Mouse (Mus musculus): ENCODE measurements around the gene Farp2. TPM values are rescaled to one million over a fixed set of nuclear protein-coding genes. Genes with fewer than 3 reads are reported as not detected.

Farp2 gene
- polyA plus RNA-seq, 1 experiment from 2014 or later: 8.0 TPM

- no peaks in the 10 kb centered on the region for H3K9me3 ChIP-seq
- H3K4me3 ChIP-seq: no peak overlapping the region
- H3K4me1 ChIP-seq: no peaks in the 10 kb centered on the region
- no peak overlapping the region for H3K4me2 ChIP-seq (replicated peaks)
- ATAC-seq (ENCODE audit: low FRiP score, low read depth): no peak
- H3K27me3 ChIP-seq: no peaks in the 10 kb centered on the region
- H3K27ac ChIP-seq: no peak overlapping the region
- H3K9ac ChIP-seq: no peak overlapping the region
- WGBS: 64% methylated on average over 1 of the region's 1 CpGs
- peaks cover 23% of the 10 kb centered on the region for H3K36me3 ChIP-seq
These were observed 51.8 kb downstream of the Farp2 start for GRCm38 (mm10) chr1:93563649-93564048.

- H3K27ac ChIP-seq: no peak overlapping the region
- no peak overlapping the region for H3K4me3 ChIP-seq
- H3K4me1 ChIP-seq: no peaks in the 10 kb centered on the region
- H3K9ac ChIP-seq: no peak overlapping the region
- H3K27me3 ChIP-seq: no peaks in the 10 kb centered on the region
- peaks cover 29% of the 10 kb centered on the region for H3K36me3 ChIP-seq
- WGBS: 85% methylated on average over 3 of the region's 3 CpGs
- no peak overlapping the region for H3K4me2 ChIP-seq (replicated peaks)
- no peak for ATAC-seq (ENCODE audit: low FRiP score, low read depth)
- no peaks in the 10 kb centered on the region for H3K9me3 ChIP-seq
These were observed 52.9 kb downstream of the Farp2 start for GRCm38 (mm10) chr1:93564781-93565180.

- Histone ChIP-seq H3K9me3 (peaks cover 10% of the 10 kb centered on the region; the same call in 1 of the 2 replicates), H3K4me3 (no peak overlapping the region), H3K36me3 (peaks cover 48% of the 10 kb centered on the region), H3K9ac (no peak overlapping the region), H3K4me1 (no peaks in the 10 kb centered on the region), H3K4me2 (replicated peaks) (no peak overlapping the region), H3K27me3 (no peaks in the 10 kb centered on the region), H3K27ac (no peak overlapping the region)
- WGBS: 68% methylated on average over 3 of the region's 3 CpGs
- ATAC-seq (ENCODE audit: low FRiP score, low read depth): no peak
These were observed 55.1 kb downstream of the Farp2 start for GRCm38 (mm10) chr1:93567013-93567412.

- H3K4me3 ChIP-seq: no peak overlapping the region
- no peaks in the 10 kb centered on the region for H3K4me1 ChIP-seq
- no peak overlapping the region for H3K4me2 ChIP-seq (replicated peaks)
- peaks cover 10% of the 10 kb centered on the region; the same call in 1 of the 2 replicates for H3K9me3 ChIP-seq
- H3K9ac ChIP-seq: no peak overlapping the region
- ATAC-seq (ENCODE audit: low FRiP score, low read depth): no peak
- no peak overlapping the region; the same call in 1 of the 2 replicates for H3K27ac ChIP-seq
- WGBS: 85% methylated on average over 9 of the region's 9 CpGs
- peaks cover 44% of the 10 kb centered on the region for H3K36me3 ChIP-seq
- H3K27me3 ChIP-seq: no peaks in the 10 kb centered on the region
These were observed 56.0 kb downstream of the Farp2 start for GRCm38 (mm10) chr1:93567717-93568497.

DNA sequence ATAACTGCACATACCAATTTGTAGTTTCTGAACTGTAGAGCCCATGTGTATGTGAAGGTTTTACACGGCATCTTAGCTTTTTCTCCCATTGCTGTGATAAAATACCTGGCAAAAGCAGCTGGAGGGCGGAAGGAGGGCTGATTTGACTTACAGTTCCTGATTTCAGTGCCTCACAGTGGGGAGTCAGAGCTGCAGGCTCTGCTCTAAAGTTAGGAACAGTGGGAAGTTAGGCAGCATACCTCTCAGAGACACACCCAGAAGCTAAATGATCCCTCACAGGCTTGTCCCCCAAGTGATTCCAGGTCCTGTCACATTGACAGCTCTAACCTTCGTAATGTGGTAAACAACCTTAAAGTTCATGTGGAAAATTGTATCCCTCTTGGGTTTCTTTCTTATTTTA, 65.2 kb downstream of the Farp2 start:
- Histone ChIP-seq H3K9ac (no peak overlapping the region), H3K36me3 (peaks cover 47% of the 10 kb centered on the region), H3K4me1 (no peaks in the 10 kb centered on the region), H3K27me3 (no peaks in the 10 kb centered on the region), H3K4me3 (no peak overlapping the region), H3K27ac (no peak overlapping the region), H3K4me2 (replicated peaks) (no peak overlapping the region), H3K9me3 (no peaks in the 10 kb centered on the region)
- WGBS: 63% methylated on average over 3 of the region's 3 CpGs
- ATAC-seq (ENCODE audit: low FRiP score, low read depth): no peak

DNA sequence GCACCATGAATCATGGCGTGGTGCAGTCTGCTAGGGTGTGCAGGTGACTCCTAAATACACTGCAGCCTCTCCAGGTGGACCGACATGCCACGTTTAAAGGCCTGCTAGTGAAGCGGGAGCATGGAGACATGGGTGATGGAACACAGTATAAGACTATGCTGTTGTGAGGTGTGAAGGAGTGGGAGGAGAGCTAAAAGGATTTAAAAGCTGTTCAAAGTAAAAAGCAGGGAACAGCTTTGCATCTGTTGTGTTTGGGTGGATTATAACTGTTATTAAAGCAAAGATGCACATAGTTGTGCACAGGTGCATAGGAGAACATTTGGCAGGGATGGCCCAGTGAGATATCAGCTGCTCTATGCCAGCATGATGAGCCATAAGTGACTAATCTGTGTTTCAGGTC, 66.0 kb downstream of the Farp2 start:
- Histone ChIP-seq H3K9me3 (no peaks in the 10 kb centered on the region), H3K27me3 (no peaks in the 10 kb centered on the region), H3K4me1 (no peaks in the 10 kb centered on the region), H3K27ac (no peak overlapping the region), H3K4me3 (no peak overlapping the region), H3K9ac (no peak overlapping the region), H3K4me2 (replicated peaks) (no peak overlapping the region), H3K36me3 (peaks cover 51% of the 10 kb centered on the region)
- 87% methylated on average over 4 of the region's 4 CpGs for WGBS
- ATAC-seq (ENCODE audit: low FRiP score, low read depth): no peak

GRCm38 (mm10) chr1:93581545-93581944, 69.7 kb downstream of the Farp2 start:
- Histone ChIP-seq H3K4me1 (no peaks in the 10 kb centered on the region), H3K4me2 (replicated peaks) (no peak overlapping the region), H3K27me3 (no peaks in the 10 kb centered on the region), H3K9ac (no peak overlapping the region), H3K9me3 (no peaks in the 10 kb centered on the region), H3K36me3 (peaks cover 43% of the 10 kb centered on the region), H3K27ac (no peak overlapping the region), H3K4me3 (no peak overlapping the region)
- 93% methylated on average over 7 of the region's 7 CpGs for WGBS
- no peak for ATAC-seq (ENCODE audit: low FRiP score, low read depth)

DNA sequence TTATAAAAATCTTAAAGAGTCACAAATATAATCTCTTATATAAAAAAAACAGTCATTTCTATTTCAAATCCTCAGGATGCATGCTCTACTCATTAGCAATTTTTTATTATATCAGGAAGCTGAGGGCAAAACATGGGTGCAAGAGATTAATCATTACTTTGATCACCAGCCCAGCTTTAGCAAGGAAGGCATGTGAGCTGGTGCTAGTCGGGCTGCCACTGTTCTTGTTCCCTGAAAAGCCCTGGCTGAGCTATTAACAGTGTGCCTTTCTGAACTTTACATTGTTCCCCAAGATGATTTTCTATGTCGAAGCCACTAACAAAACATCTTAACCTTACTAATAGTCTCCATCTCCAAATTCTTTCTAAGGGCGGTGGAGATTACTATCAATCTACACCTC, 76.5 kb downstream of the Farp2 start:
- Histone ChIP-seq H3K4me3 (no peak overlapping the region), H3K27ac (no peak overlapping the region), H3K9me3 (no peaks in the 10 kb centered on the region), H3K27me3 (no peaks in the 10 kb centered on the region), H3K9ac (no peak overlapping the region), H3K4me2 (replicated peaks) (no peak overlapping the region), H3K36me3 (peaks cover 9% of the 10 kb centered on the region), H3K4me1 (no peaks in the 10 kb centered on the region)
- 80% methylated on average over 3 of the region's 3 CpGs for WGBS
- ATAC-seq (ENCODE audit: low FRiP score, low read depth): no peak

DNA sequence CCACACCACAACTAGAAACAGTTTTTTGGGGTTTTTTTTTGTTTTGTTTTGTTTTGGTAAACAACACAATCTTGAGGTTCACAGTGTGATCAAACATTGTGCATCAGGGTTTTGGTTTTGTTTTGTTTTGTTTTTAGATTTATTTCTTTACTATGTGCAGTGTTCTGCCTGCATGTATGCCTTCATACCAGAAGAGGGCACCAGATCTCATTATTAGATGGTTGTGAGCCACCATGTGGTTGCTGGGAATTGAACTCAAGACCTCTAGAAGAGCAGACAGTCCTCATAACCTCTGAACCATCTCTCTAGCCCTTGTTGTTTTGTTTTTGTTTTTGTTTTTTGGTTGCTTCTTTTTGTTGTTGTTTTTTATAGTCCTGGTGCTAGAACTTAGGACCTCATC, 82.1 kb downstream of the Farp2 start:
- Histone ChIP-seq H3K36me3 (peaks cover 14% of the 10 kb centered on the region), H3K27me3 (no peaks in the 10 kb centered on the region), H3K4me2 (replicated peaks) (no peak overlapping the region), H3K27ac (no peak overlapping the region), H3K4me3 (no peak overlapping the region), H3K9ac (no peak overlapping the region), H3K4me1 (no peaks in the 10 kb centered on the region), H3K9me3 (no peaks in the 10 kb centered on the region)
- ATAC-seq (ENCODE audit: low FRiP score, low read depth): no peak

GRCm38 (mm10) chr1:93595916-93596315, 84.0 kb downstream of the Farp2 start:
- Histone ChIP-seq H3K27me3 (no peaks in the 10 kb centered on the region), H3K9ac (no peak overlapping the region), H3K4me1 (no peaks in the 10 kb centered on the region), H3K4me3 (no peak overlapping the region), H3K36me3 (peaks cover 14% of the 10 kb centered on the region), H3K27ac (no peak overlapping the region), H3K4me2 (replicated peaks) (no peak overlapping the region), H3K9me3 (no peaks in the 10 kb centered on the region)
- 81% methylated on average over 6 of the region's 6 CpGs for WGBS
- no peak for ATAC-seq (ENCODE audit: low FRiP score, low read depth)

DNA sequence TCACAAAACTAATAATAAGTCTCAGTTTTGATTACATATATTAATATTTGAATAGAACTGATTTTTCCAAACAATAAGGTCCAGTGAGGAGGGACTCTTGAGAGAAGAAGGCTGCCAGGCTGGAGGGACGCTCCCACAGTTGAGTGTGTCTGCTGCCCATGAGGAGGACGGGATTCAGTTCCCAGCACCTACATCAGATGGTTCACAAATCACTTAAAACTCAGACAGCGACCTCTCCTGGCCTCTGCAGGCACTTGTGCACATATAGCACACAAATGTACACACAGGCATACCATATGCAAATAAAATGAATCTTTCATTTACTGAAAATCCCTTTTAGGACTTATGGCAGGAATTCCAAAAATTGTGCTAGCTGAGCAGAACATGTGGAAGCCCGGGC, 91.0 kb downstream of the Farp2 start:
- Histone ChIP-seq H3K4me2 (replicated peaks) (no peak overlapping the region), H3K27ac (no peak overlapping the region), H3K4me1 (no peaks in the 10 kb centered on the region), H3K36me3 (peaks cover 5% of the 10 kb centered on the region; the same call in 1 of the 2 replicates), H3K4me3 (no peak overlapping the region), H3K9ac (no peak overlapping the region), H3K9me3 (no peaks in the 10 kb centered on the region), H3K27me3 (no peaks in the 10 kb centered on the region)
- WGBS: 78% methylated on average over 4 of the region's 4 CpGs
- no peak for ATAC-seq (ENCODE audit: low FRiP score, low read depth)

DNA sequence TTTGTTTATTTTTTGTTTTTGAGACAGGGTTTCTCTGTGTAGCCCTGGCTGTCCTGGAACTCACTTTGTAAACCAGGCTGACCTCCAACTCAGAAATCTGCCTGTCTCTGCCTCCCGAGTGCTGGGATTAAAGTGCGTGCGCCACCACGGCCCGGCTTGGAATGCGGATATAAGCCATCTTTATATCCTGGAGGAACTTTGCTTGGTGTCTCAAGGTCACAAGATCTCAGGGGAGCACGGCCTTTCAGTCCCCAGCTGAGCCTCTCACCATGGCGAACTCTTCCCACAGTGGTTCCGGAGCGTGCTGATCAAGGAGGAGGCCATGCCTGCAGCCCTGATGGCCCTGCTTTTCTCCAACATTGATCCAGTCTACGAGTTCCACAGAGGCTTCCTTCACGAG, 92.0 kb downstream of the Farp2 start:
- Histone ChIP-seq H3K9me3 (no peaks in the 10 kb centered on the region), H3K36me3 (peaks cover 5% of the 10 kb centered on the region; the same call in 1 of the 2 replicates), H3K27me3 (no peaks in the 10 kb centered on the region), H3K9ac (no peak overlapping the region), H3K27ac (no peak overlapping the region), H3K4me3 (no peak overlapping the region), H3K4me1 (no peaks in the 10 kb centered on the region), H3K4me2 (replicated peaks) (no peak overlapping the region)
- no peak for ATAC-seq (ENCODE audit: low FRiP score, low read depth)
- WGBS: 92% methylated on average over 12 of the region's 12 CpGs

Measured in limb, embryonic 13.5 days (tissue).